Mouse (Mus musculus): Measurements from ENCODE around the gene Cphx3.
"Not testable (repeated sequence)": the region's sequence is repeated elsewhere in the genome, so short reads cannot be mapped to it uniquely, and the experiment has no call there.

GRCm38 (mm10) chr14:26257756-26258617 lies 175.9 kb downstream of the Cphx3 start, which contains the start of gene Duxbl3:
- not testable (repeated sequence) for TF ChIP-seq POLR2A (IDR thresholded peaks at IDR 0.05; ENCODE audit: insufficient read depth, low read length); CTCF (IDR thresholded peaks at IDR 0.05; ENCODE audit: low read depth, low read length); EP300 (IDR thresholded peaks at IDR 0.05; ENCODE audit: insufficient read depth, low read depth, low read length)

Measured in ES-Bruce4 (cell line).